Mouse (Mus musculus): ENCODE data around the gene Sh3rf1.

The Sh3rf1 gene

GRCm38 (mm10) chr8:61325014-61325715 lies 101.5 kb downstream of the Sh3rf1 start:
- no peak for DNase-seq

- DNase-seq = no peak
These were observed 102.6 kb downstream of the Sh3rf1 start for GRCm38 (mm10) chr8:61326281-61326680.

DNA sequence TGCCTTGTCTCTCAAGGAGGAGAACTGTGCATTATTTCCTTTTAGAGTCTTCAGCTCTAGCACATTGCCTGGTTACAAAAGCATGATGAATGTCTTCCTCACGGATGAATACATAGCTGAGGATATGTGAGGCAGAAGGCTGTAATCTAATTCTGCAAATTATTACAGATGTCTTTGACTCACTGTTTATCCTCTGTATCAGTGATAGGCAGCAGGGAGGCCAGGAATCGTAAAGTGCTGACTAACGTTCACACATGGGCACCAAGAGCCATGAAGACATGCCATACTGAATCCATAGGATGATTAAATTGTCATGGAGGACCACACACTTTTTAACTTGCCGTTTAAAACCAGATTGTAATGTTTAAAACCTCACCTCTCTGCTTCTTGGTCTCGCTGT lies 103.7 kb downstream of the Sh3rf1 start:
- no peak for DNase-seq

- DNase-seq = no peak
These were observed 116.0 kb downstream of the Sh3rf1 start for GRCm38 (mm10) chr8:61339629-61340028.

GRCm38 (mm10) chr8:61340283-61340984 lies 116.8 kb downstream of the Sh3rf1 start:
- DNase-seq = no peak

GRCm38 (mm10) chr8:61341587-61342441 lies 118.1 kb downstream of the Sh3rf1 start:
- DNase-seq = no peak

GRCm38 (mm10) chr8:61342473-61343026 lies 118.9 kb downstream of the Sh3rf1 start:
- no peak for DNase-seq

- DNase-seq = no peak
These were observed 120.8 kb downstream of the Sh3rf1 start for GRCm38 (mm10) chr8:61344435-61344834.

- no peak for DNase-seq
These were observed 123.3 kb downstream of the Sh3rf1 start for GRCm38 (mm10) chr8:61346941-61347340.

GRCm38 (mm10) chr8:61347526-61347925 lies 123.9 kb downstream of the Sh3rf1 start:
- no peak for DNase-seq

DNA sequence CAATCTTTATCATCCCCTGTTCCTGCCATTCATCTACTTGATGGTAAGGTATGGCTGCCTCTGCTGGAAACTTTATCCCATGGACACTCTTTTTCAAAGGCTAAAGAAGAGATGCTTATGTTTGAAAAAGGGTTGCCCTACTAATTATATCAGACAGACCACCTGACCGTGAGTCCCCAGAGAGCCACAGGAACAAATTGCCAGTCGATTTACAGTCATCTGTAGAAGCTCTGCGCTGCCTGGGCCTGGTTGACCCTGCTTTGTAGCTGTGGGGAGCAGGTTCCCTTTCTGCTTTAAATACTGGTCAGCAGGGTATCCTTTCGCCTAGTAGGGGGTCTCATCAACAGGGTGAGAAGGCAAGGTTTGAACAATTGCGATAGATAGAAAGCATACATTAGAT lies 124.4 kb downstream of the Sh3rf1 start:
- no peak for DNase-seq

DNA sequence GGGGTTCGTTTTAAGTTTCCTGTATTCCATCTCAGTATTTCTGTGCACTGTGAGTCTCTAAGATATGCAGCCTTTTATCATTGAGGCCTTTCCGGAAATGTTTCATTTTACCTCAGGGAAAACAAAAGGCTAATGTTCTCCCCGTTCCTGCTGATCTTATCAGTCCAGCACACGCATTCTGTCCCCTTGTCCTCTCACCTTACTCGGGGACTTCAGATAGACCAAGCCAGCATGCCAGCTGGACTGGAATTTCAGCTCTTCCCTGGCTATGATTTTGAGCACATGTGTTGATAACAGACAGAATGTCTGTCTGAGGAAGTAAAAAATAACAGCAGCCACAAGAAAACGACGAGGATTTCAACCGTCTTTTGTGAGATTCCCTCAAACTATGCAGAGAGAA lies 124.8 kb downstream of the Sh3rf1 start:
- DNase-seq = no peak

DNA sequence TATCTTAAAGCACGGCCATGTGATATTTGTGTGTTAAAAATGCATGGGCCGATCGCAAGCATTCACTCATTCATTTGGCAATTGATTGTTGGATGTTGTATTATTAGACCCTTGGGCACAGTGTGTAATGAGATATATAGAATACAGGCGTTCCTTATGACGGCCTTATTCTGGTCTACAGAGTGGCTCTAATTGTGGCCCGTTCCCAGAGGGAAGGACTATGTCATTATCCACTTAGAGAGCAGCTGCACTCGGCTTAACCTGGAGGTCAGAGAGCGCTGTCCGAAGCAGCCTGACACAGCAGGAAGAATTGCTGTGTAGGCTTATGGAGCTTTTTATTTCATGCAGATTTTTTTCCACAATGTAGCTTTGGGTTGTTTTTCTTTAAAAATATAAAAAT lies 126.8 kb downstream of the Sh3rf1 start:
- no peak for DNase-seq

DNA sequence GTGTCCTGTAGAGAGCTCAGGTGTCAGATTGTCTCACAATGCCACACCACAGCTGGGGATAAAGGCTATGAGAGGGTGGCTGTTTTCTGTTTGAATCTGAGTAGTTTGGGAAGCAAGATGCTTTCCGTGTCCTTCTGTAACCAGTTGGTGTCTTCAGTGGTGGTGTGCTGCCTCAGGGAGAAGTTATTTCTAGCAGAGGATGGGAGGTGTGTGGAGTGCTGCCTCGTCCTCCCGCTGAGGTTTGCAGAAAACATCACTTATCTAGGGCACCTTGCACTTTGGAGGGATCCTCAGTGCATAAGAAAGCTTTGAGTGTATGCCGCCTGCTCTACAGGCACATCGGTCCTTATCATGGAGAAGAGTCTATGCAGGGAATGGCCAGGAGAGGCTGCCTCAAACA lies 128.0 kb downstream of the Sh3rf1 start:
- DNase-seq = no peak

DNA sequence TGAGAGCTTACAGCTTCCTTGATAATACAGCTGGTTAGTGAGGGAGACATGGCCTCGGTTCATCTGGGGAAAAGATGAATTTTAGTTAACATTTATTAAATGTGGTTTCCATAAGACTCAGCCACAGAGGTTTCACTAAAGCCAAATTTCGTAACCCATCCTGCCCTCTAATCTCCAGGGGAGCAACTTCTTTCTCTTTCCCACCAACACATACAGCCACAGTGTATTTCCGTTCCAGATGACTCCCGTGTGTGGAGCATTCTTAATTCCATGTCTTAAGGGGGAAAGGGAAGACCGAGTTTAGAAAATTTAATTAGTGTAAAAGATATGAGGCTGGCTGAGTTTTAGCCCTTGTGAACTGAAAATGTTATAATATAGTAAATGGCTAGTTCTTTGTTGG lies 131.8 kb downstream of the Sh3rf1 start:
- DNase-seq = no peak

- DNase-seq = no peak
These were observed 135.3 kb downstream of the Sh3rf1 start for GRCm38 (mm10) chr8:61359004-61359403.

DNA sequence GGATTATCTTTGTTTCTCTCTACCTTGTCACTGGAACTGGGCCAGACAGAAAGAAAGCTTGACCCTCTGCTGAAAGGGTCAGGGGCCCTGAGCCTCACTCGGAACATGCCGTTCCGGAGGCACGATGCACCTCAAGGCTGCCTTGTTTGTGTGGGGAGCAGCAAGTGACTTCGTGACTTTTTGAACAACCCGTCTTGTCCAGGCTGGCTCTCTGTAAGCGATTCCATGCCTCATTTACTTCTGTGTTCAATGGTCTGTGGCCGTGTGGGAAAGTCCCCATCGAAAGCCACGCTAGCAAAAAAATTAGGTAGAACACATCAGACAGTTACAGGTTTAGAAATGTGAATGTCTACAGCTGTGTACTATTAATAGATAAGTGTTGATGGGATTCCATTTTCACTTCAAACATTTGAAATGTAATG lies 136.2 kb downstream of the Sh3rf1 start:
- peak in 1 of 2 experiments; percentile 10 for DNase-seq

- no peak for DNase-seq
These were observed 136.7 kb downstream of the Sh3rf1 start for GRCm38 (mm10) chr8:61360362-61360761.

DNA sequence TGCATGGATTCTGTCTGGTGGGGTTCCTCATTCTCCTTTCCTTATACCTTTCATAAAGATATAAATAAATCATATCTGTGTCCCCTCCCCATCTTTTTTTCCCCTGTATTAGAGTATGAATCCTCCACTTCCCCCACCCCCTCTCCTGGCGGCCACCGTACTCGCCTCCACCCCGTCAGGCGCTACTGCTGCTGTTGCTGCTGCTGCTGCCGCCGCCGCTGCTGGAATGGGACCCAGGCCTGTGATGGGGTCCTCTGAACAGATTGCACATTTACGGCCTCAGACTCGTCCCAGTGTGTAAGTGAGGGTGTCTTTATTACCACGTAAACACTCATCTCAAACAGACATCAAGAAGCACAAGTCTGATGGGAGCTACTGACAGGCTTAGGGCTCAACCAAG lies 137.8 kb downstream of the Sh3rf1 start:
- no peak for DNase-seq

GRCm38 (mm10) chr8:61362301-61362913 lies 138.7 kb downstream of the Sh3rf1 start:
- no peak for DNase-seq

DNA sequence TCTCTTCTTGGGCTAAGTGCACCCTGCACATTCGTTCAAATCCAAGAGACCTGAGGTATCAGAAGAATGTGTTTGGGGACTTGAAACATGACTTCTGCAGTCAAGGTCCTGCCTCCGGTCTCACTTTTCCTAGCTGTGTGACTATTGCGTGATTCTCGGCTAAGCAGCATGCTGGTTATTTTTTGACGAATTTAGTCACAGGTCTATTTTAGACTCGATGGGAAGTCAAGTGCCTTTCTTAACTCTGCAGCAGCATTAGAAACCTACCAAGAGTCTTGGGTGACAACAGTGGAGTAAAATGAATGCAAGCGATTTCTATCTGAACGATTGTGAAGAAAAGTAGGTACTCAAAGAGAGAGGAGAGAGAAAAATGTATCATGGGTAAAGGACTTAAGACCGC lies 149.6 kb downstream of the Sh3rf1 start:
- no peak for DNase-seq

GRCm38 (mm10) chr8:61374059-61374755 lies 150.5 kb downstream of the Sh3rf1 start:
- DNase-seq = no peak

Data from cerebellum, postnatal 14 days (tissue).